Mouse (Mus musculus): Measurements from ENCODE around the gene Tia1. TPM values are rescaled to one million over a fixed set of nuclear protein-coding genes. Genes with fewer than 3 reads are reported as not detected.
"Not testable (repeated sequence)": the region's sequence is repeated elsewhere in the genome, so short reads cannot be mapped to it uniquely, and the experiment has no call there.

Tia1 gene
- polyA plus RNA-seq, 1 experiment from 2014 or later: 355 TPM

GRCm38 (mm10) chr6:86370764-86371339 is 33.2 kb upstream of the Tia1 start, which contains the start of gene Snrpg:
Gene Snrpg, plus strand, starts transcription at chr6:86371304.
- Histone ChIP-seq H3K27me3 (no peaks in the 10 kb centered on the region), H3K4me3 (peak within 1 kb of the TSS; percentile 71), H3K9ac (peak within 1 kb of the TSS; percentile 76), H3K4me1 (peaks cover 24% of the 10 kb centered on the region), H3K36me3 (peaks cover 14% of the 10 kb centered on the region; the same call in 1 of the 2 replicates), H3K4me2 (replicated peaks) (peak within 1 kb of the TSS; percentile 91), H3K9me3 (replicated peaks) (no peaks in the 10 kb centered on the region), H3K27ac (peak within 1 kb of the TSS; percentile 85)
- ATAC-seq (ENCODE audit: low FRiP score): peak; percentile 7; the same call in 1 of the 2 replicates
- 15% methylated on average over 15 of the region's 15 CpGs for WGBS

- ATAC-seq (ENCODE audit: low FRiP score): peak; percentile 97
- Histone ChIP-seq H3K4me2 (replicated peaks) (peak overlapping the region; percentile 91), H3K27ac (peak overlapping the region; percentile 85), H3K9me3 (replicated peaks) (no peaks in the 10 kb centered on the region), H3K9ac (peak overlapping the region; percentile 76), H3K4me1 (peaks cover 19% of the 10 kb centered on the region), H3K36me3 (peaks cover 20% of the 10 kb centered on the region), H3K27me3 (no peaks in the 10 kb centered on the region), H3K4me3 (peak overlapping the region; percentile 71)
- WGBS: under 1% methylated on average over 50 of the region's 50 CpGs
These were observed 32.6 kb upstream of the Tia1 start for GRCm38 (mm10) chr6:86371340-86371911.

GRCm38 (mm10) chr6:86371950-86372516 is 32.0 kb upstream of the Tia1 start:
- no peaks in the 10 kb centered on the region for H3K27me3 ChIP-seq
- WGBS: 5% methylated on average over 12 of the region's 12 CpGs
- no peak for ATAC-seq (ENCODE audit: low FRiP score)
- H3K36me3 ChIP-seq: peaks cover 26% of the 10 kb centered on the region
- H3K9me3 ChIP-seq (replicated peaks): no peaks in the 10 kb centered on the region
- 0 out of 2 replicates have a peak overlapping the region, but pooled peaks have one; percentile 82 for H3K27ac ChIP-seq
- peak overlapping the region; percentile 91 for H3K4me2 ChIP-seq (replicated peaks)
- peak overlapping the region; percentile 71 for H3K4me3 ChIP-seq
- peak overlapping the region; percentile 76 for H3K9ac ChIP-seq
- peaks cover 16% of the 10 kb centered on the region for H3K4me1 ChIP-seq

- no peak for ATAC-seq (ENCODE audit: low FRiP score)
- WGBS: 97% methylated on average over 6 of the region's 6 CpGs
These were observed 30.5 kb upstream of the Tia1 start for GRCm38 (mm10) chr6:86373556-86373955.

GRCm38 (mm10) chr6:86378341-86378740 is 25.7 kb upstream of the Tia1 start:
- no peak overlapping the region for H3K4me3 ChIP-seq
- no peaks in the 10 kb centered on the region for H3K9me3 ChIP-seq (replicated peaks)
- no peak overlapping the region for H3K9ac ChIP-seq
- no peak for ATAC-seq (ENCODE audit: low FRiP score)
- H3K27ac ChIP-seq: no peak overlapping the region
- H3K27me3 ChIP-seq: no peaks in the 10 kb centered on the region
- H3K4me2 ChIP-seq (replicated peaks): no peak overlapping the region
- WGBS: 95% methylated on average over 3 of the region's 3 CpGs
- peaks cover 43% of the 10 kb centered on the region for H3K36me3 ChIP-seq
- no peaks in the 10 kb centered on the region; the same call in 1 of the 2 replicates for H3K4me1 ChIP-seq

More at GRCm38 (mm10) chr6:86373556-86373955, 30.5 kb upstream of the Tia1 start:
- Histone ChIP-seq H3K4me2 (replicated peaks) (no peak overlapping the region), H3K4me3 (no peak overlapping the region), H3K4me1 (peaks cover 16% of the 10 kb centered on the region), H3K27ac (no peak overlapping the region), H3K36me3 (peaks cover 31% of the 10 kb centered on the region), H3K9ac (no peak overlapping the region), H3K9me3 (replicated peaks) (no peaks in the 10 kb centered on the region), H3K27me3 (no peaks in the 10 kb centered on the region)

- H3K4me3 ChIP-seq; H3K9ac ChIP-seq; H3K4me2 ChIP-seq (replicated peaks); ATAC-seq (ENCODE audit: low FRiP score); H3K27me3 ChIP-seq; H3K9me3 ChIP-seq (replicated peaks); H3K27ac ChIP-seq; H3K4me1 ChIP-seq: not testable (repeated sequence)
- peaks cover 45% of the 10 kb centered on the region for H3K36me3 ChIP-seq
- WGBS: 69% methylated on average over 8 of the region's 8 CpGs
These were observed 23.9 kb upstream of the Tia1 start for GRCm38 (mm10) chr6:86380112-86380511.

- ATAC-seq (ENCODE audit: low FRiP score): no peak
- no peak overlapping the region for H3K4me3 ChIP-seq
- H3K27me3 ChIP-seq: no peaks in the 10 kb centered on the region
- no peak overlapping the region for H3K4me2 ChIP-seq (replicated peaks)
- H3K9me3 ChIP-seq (replicated peaks): no peaks in the 10 kb centered on the region
- H3K36me3 ChIP-seq: peaks cover 47% of the 10 kb centered on the region
- no peak overlapping the region for H3K27ac ChIP-seq
- no peaks in the 10 kb centered on the region for H3K4me1 ChIP-seq
- H3K9ac ChIP-seq: no peak overlapping the region
These were observed 21.5 kb upstream of the Tia1 start for GRCm38 (mm10) chr6:86382551-86382950.

GRCm38 (mm10) chr6:86383370-86383769 is 20.6 kb upstream of the Tia1 start:
- no peak overlapping the region for H3K27ac ChIP-seq
- H3K36me3 ChIP-seq: peaks cover 47% of the 10 kb centered on the region
- H3K4me1 ChIP-seq: no peaks in the 10 kb centered on the region
- H3K4me2 ChIP-seq (replicated peaks): no peak overlapping the region
- no peak for ATAC-seq (ENCODE audit: low FRiP score)
- H3K4me3 ChIP-seq: no peak overlapping the region
- no peaks in the 10 kb centered on the region for H3K9me3 ChIP-seq (replicated peaks)
- H3K27me3 ChIP-seq: no peaks in the 10 kb centered on the region
- WGBS: 58% methylated on average over 16 of the region's 16 CpGs
- no peak overlapping the region for H3K9ac ChIP-seq

GRCm38 (mm10) chr6:86384692-86385091 is 19.3 kb upstream of the Tia1 start:
- Histone ChIP-seq H3K36me3 (peaks cover 47% of the 10 kb centered on the region), H3K4me2 (replicated peaks) (no peak overlapping the region), H3K27me3 (no peaks in the 10 kb centered on the region), H3K9ac (no peak overlapping the region), H3K27ac (no peak overlapping the region), H3K4me1 (no peaks in the 10 kb centered on the region), H3K4me3 (no peak overlapping the region), H3K9me3 (replicated peaks) (no peaks in the 10 kb centered on the region)
- no peak for ATAC-seq (ENCODE audit: low FRiP score)
- WGBS: 79% methylated on average over 4 of the region's 4 CpGs

- Histone ChIP-seq H3K27ac (no peak overlapping the region), H3K4me2 (replicated peaks) (no peak overlapping the region), H3K9ac (no peak overlapping the region), H3K4me1 (no peaks in the 10 kb centered on the region), H3K36me3 (peaks cover 53% of the 10 kb centered on the region), H3K4me3 (no peak overlapping the region), H3K9me3 (replicated peaks) (no peaks in the 10 kb centered on the region), H3K27me3 (no peaks in the 10 kb centered on the region)
- ATAC-seq (ENCODE audit: low FRiP score): no peak
- WGBS: 87% methylated on average over 5 of the region's 5 CpGs
These were observed 18.5 kb upstream of the Tia1 start for GRCm38 (mm10) chr6:86385362-86386104.

- Histone ChIP-seq H3K4me2 (replicated peaks) (no peak overlapping the region), H3K9me3 (replicated peaks) (no peaks in the 10 kb centered on the region), H3K9ac (no peak overlapping the region), H3K27me3 (no peaks in the 10 kb centered on the region), H3K4me3 (no peak overlapping the region), H3K27ac (no peak overlapping the region), H3K4me1 (no peaks in the 10 kb centered on the region), H3K36me3 (peaks cover 70% of the 10 kb centered on the region)
- ATAC-seq (ENCODE audit: low FRiP score): no peak
- 91% methylated on average over 12 of the region's 12 CpGs for WGBS
These were observed 16.7 kb upstream of the Tia1 start for GRCm38 (mm10) chr6:86387313-86387712.

GRCm38 (mm10) chr6:86388461-86388860 is 15.6 kb upstream of the Tia1 start:
- Histone ChIP-seq H3K27me3 (no peaks in the 10 kb centered on the region), H3K36me3 (peaks cover 74% of the 10 kb centered on the region), H3K4me3 (no peak overlapping the region), H3K27ac (no peak overlapping the region), H3K4me2 (replicated peaks) (no peak overlapping the region), H3K9me3 (replicated peaks) (no peaks in the 10 kb centered on the region), H3K9ac (no peak overlapping the region), H3K4me1 (no peaks in the 10 kb centered on the region)
- no peak for ATAC-seq (ENCODE audit: low FRiP score)
- 82% methylated on average over 18 of the region's 18 CpGs for WGBS
